Mouse (Mus musculus) C2C12 (cell line): ENCODE measurements around the gene Mccc1.

Source experiments
- CTCF ChIP-seq: IDR thresholded peaks from one replicate; pipeline ENCODE4 v1.5.1; 2011; ENCODE audit not compliant: control insufficient read depth, insufficient read depth, insufficient read length
- FOSL1 ChIP-seq: IDR thresholded peaks from one replicate; pipeline ENCODE4 v1.8.0; 2011; ENCODE audit warnings: mild to moderate bottlenecking, low read length; ENCODE audit not compliant: poor library complexity, insufficient read depth, severe bottlenecking
- MAX ChIP-seq: IDR thresholded peaks from one replicate; pipeline ENCODE4 v1.6.1; 2011; ENCODE audit warnings: mild to moderate bottlenecking, control low read depth
- MYOD1 ChIP-seq: IDR thresholded peaks from one replicate; pipeline ENCODE4 v1.6.1; 2011; ENCODE audit warnings: low read depth; ENCODE audit not compliant: control insufficient read depth, insufficient read length
- USF1 ChIP-seq: IDR thresholded peaks from one replicate; pipeline ENCODE4 v1.6.1; 2011; ENCODE audit warnings: low read depth, mild to moderate bottlenecking, control low read depth, moderate library complexity

DNA sequence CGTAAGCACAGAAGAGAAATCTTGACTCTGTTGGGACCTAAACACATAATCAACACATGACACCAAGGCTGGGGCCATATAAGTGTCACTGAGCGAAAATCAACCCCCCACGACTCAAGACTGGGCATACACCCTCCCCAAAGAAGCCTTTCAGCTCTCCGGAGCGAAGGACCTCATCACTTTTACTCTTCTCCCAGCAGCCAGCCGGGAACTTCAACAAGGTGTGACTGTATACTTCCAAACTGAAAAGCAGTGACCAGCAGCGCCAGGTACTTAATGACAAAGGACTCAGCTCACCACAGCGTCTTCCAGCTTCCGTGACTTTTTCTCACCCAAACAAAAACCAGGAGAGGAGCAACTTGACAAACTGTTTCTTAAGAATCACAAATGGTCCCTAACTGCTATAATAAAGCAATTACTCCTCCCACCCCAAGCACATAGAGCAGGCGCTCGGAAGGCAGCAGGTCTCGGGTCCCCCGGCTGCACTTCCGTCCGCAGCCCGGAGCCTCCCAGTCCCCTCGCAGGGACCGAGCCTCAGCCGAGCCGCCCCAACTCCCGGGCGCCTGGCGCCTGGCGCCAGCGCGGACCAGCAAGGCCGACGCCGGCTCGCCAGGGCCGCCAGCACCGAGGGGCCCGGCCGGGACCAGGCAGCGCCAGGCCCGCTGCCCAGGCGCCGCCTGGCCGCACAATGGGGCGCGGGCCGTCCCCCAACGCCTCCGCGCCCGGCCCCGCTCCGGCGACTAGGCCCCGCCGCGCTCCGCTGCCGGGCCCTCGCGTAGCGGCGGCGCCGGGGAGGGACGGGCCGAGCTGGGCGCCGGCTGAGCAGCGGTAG is 68.4 kb downstream of the Mccc1 start:
- TF ChIP-seq MAX, result no peak
- no peak for TF ChIP-seq FOSL1
- no peak for TF ChIP-seq MYOD1
- no peak for TF ChIP-seq CTCF
- TF ChIP-seq USF1, result no peak
